Mouse (Mus musculus): Measurements from ENCODE around the gene Nupr1. TPM values are rescaled to one million over a fixed set of nuclear protein-coding genes. Genes with fewer than 3 reads are reported as not detected.
"Not testable (repeated sequence)": the region's sequence is repeated elsewhere in the genome, so short reads cannot be mapped to it uniquely, and the experiment has no call there.

Nupr1 gene
- polyA plus RNA-seq, 1 experiment from 2014 or later = 3.1 TPM

- 68% methylated on average over 3 of the region's 3 CpGs for WGBS
- H3K4me3 ChIP-seq = no peak overlapping the region
Measured at GRCm38 (mm10) chr7:126644345-126644744, 13.7 kb upstream of the Nupr1 start.

DNA sequence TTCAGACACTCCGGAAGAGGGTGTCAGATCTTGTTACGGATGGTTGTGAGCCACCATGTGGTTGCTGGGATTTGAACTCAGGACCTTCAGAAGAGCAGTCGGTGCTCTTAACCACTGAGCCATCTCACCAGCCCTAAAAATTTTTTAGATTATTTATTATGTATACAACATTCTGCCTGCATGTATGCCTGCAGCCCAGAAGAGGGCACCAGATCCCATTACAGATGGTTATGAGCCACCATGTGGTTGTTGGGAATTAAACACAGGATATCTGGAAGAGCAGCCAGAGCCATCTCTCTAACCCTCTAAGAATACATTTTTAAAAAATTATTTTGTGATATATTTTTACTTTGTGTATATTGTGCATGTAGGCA lies 12.6 kb upstream of the Nupr1 start:
- H3K4me3 ChIP-seq = not testable (repeated sequence)
- 67% methylated on average over 3 of the region's 3 CpGs for WGBS

More at GRCm38 (mm10) chr7:126644345-126644744, 13.7 kb upstream of the Nupr1 start:
- H3K27ac ChIP-seq (ENCODE audit: poor library complexity, severe bottlenecking) = no peak overlapping the region
- no peak overlapping the region for H3K9ac ChIP-seq
- ATAC-seq (ENCODE audit: insufficient number of reproducible peaks, low FRiP score) = no peak
- H3K36me3 ChIP-seq = no peaks in the 10 kb centered on the region
- no peaks in the 10 kb centered on the region for H3K9me3 ChIP-seq (replicated peaks)
- 0 out of 2 replicates have a peak, but pooled peaks cover 3% of the 10 kb centered on the region for H3K4me1 ChIP-seq (replicated peaks)
- no peak overlapping the region for H3K4me2 ChIP-seq
- H3K27me3 ChIP-seq (replicated peaks) = 0 out of 2 replicates have a peak, but pooled peaks cover 3% of the 10 kb centered on the region

DNA sequence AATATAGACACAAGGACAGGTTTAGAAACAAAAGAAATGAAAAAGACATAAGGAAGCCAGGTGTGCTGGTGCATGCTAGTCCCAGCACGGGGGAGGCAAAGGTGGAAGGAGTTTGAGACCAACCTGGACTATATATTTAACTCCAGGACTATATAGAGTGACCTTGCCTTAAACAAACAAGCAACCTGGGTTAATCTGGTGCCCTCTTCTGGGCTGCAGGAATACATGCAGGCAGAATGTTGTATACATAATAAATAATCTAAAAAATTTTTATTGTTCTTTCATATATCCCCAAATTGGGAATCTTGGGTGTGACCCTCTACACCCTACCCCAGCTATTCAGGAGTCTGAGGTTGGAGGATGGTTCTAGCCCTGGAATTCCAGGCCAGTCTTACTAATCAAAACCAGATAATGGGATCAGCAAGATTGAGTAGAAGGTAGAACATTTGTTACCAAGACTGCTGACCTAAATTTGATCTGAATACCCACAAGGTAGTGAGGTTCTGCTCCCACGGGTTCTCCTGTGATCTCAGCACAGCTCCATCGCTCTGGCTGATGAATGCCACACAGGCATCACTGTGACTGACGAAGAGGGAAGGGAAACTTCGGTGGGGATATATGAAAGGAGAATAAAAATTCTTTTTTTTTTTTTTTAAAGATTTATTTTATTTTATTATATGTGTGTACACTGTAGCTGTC lies 12.0 kb upstream of the Nupr1 start:
- Histone ChIP-seq H3K4me1 (replicated peaks) (no peaks in the 10 kb centered on the region), H3K4me3 (no peak overlapping the region), H3K9ac (no peak overlapping the region), H3K27me3 (replicated peaks) (0 out of 2 replicates have a peak, but pooled peaks cover 3% of the 10 kb centered on the region), H3K9me3 (replicated peaks) (no peaks in the 10 kb centered on the region), H3K4me2 (no peak overlapping the region), H3K27ac (ENCODE audit: poor library complexity, severe bottlenecking) (no peak overlapping the region), H3K36me3 (no peaks in the 10 kb centered on the region)
- WGBS = 69% methylated on average over 5 of the region's 5 CpGs
- ATAC-seq (ENCODE audit: insufficient number of reproducible peaks, low FRiP score) = no peak

More for the DNA sequence above, 12.6 kb upstream of the Nupr1 start:
- not testable (repeated sequence) for H3K4me1 ChIP-seq (replicated peaks); H3K27ac ChIP-seq (ENCODE audit: poor library complexity, severe bottlenecking); H3K27me3 ChIP-seq (replicated peaks); H3K4me2 ChIP-seq; H3K36me3 ChIP-seq; H3K9ac ChIP-seq; H3K9me3 ChIP-seq (replicated peaks); ATAC-seq (ENCODE audit: insufficient number of reproducible peaks, low FRiP score)

GRCm38 (mm10) chr7:126636733-126637520 lies 6.3 kb upstream of the Nupr1 start:
- H3K4me3 ChIP-seq = no peak overlapping the region
- 0 out of 2 replicates have a peak, but pooled peaks cover 6% of the 10 kb centered on the region for H3K27me3 ChIP-seq (replicated peaks)
- H3K9ac ChIP-seq = no peak overlapping the region
- no peaks in the 10 kb centered on the region for H3K4me1 ChIP-seq (replicated peaks)
- no peak overlapping the region for H3K27ac ChIP-seq (ENCODE audit: poor library complexity, severe bottlenecking)
- H3K9me3 ChIP-seq (replicated peaks) = no peaks in the 10 kb centered on the region
- no peak overlapping the region for H3K4me2 ChIP-seq
- H3K36me3 ChIP-seq = no peaks in the 10 kb centered on the region
- WGBS = 15% methylated on average over 4 of the region's 4 CpGs
- no peak for ATAC-seq (ENCODE audit: insufficient number of reproducible peaks, low FRiP score)

DNA sequence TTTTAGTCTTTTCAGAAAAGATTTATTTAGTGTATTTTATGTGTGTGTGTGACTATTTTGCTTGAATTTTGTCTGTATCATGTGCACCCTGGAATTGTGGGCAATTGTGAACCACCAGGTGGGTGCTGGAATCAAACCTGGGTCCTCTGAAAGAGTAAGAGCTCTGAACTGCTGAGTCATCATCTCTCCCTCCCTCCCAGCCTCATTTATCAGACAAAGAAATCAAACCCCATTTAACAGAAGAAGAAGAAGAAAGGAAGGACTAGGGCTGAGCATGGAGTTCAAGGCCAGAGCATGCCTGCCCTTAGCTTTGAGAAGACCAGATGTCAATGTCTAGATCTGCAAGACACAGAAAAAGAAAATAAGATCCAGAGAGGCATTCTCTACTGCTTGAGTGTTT lies 4.7 kb upstream of the Nupr1 start:
- no peak for ATAC-seq (ENCODE audit: insufficient number of reproducible peaks, low FRiP score)
- Histone ChIP-seq H3K9ac (no peak overlapping the region), H3K9me3 (replicated peaks) (no peaks in the 10 kb centered on the region), H3K36me3 (no peaks in the 10 kb centered on the region), H3K27me3 (replicated peaks) (0 out of 2 replicates have a peak, but pooled peaks cover 6% of the 10 kb centered on the region), H3K4me3 (no peak overlapping the region), H3K4me2 (no peak overlapping the region), H3K4me1 (replicated peaks) (no peaks in the 10 kb centered on the region), H3K27ac (ENCODE audit: poor library complexity, severe bottlenecking) (no peak overlapping the region)

- Histone ChIP-seq H3K4me2 (no peak overlapping the region), H3K9me3 (replicated peaks) (no peaks in the 10 kb centered on the region), H3K9ac (no peak overlapping the region), H3K27ac (ENCODE audit: poor library complexity, severe bottlenecking) (no peak overlapping the region), H3K4me3 (no peak overlapping the region), H3K36me3 (no peaks in the 10 kb centered on the region), H3K27me3 (replicated peaks) (0 out of 2 replicates have a peak, but pooled peaks cover 3% of the 10 kb centered on the region), H3K4me1 (replicated peaks) (0 out of 2 replicates have a peak, but pooled peaks cover 3% of the 10 kb centered on the region)
- no peak for ATAC-seq (ENCODE audit: insufficient number of reproducible peaks, low FRiP score)
- WGBS = 46% methylated on average over 2 of the region's 2 CpGs
Measured at GRCm38 (mm10) chr7:126632478-126632877, 1.8 kb upstream of the Nupr1 start.

DNA sequence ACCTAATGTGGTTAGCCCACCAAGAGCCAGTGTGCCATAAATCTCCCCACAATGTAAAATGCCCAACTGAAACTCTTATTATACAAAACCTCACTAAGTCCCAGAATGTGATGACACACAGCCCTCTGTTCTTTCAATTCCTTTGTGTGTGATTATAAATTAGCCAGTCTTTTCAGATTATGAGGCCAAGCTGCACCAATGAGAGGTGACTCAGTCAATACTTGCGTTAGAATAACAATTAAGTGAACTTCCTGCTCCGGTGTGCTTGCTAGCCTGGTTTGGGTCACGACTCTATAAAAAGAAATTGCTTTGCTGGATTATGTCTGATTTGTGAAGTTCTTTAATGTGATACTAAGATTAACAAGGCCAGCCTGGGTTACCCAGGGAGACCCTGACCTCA lies 746 bp downstream of the Nupr1 start:
- H3K9me3 ChIP-seq (replicated peaks) = no peaks in the 10 kb centered on the region
- no peak overlapping the region for H3K4me3 ChIP-seq
- no peak overlapping the region for H3K9ac ChIP-seq
- 58% methylated on average over 3 of the region's 3 CpGs for WGBS
- no peak overlapping the region for H3K27ac ChIP-seq (ENCODE audit: poor library complexity, severe bottlenecking)
- H3K27me3 ChIP-seq (replicated peaks) = 0 out of 2 replicates have a peak, but pooled peaks cover 3% of the 10 kb centered on the region
- H3K4me2 ChIP-seq = no peak overlapping the region
- H3K36me3 ChIP-seq = no peaks in the 10 kb centered on the region
- ATAC-seq (ENCODE audit: insufficient number of reproducible peaks, low FRiP score) = no peak
- peaks cover 12% of the 10 kb centered on the region for H3K4me1 ChIP-seq (replicated peaks)

DNA sequence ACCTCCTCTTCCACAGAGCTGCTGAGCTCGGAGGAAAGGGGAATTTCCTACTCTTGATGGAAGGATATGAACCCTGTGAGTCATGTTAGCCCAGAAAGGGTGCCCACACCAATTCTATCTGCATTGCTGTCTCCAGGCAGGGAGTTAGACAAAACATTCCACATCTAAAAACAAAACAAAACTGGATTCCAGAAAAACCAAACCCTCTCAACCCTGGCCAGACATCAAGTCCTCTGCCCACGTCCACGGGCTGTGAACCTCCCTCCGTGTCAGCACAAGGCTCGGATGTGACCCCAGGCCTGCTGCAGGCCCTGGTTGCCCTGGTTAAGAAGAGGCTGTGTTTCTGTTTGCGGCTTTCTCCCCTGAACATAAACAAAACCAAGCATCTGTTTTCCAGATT lies 2.5 kb downstream of the Nupr1 start:
- Histone ChIP-seq H3K4me3 (no peak overlapping the region), H3K9ac (0 out of 2 replicates have a peak overlapping the region, but pooled peaks have one; percentile 35), H3K9me3 (replicated peaks) (no peaks in the 10 kb centered on the region), H3K27me3 (replicated peaks) (no peaks in the 10 kb centered on the region), H3K4me2 (no peak overlapping the region), H3K36me3 (no peaks in the 10 kb centered on the region), H3K4me1 (replicated peaks) (peaks cover 12% of the 10 kb centered on the region), H3K27ac (ENCODE audit: poor library complexity, severe bottlenecking) (no peak overlapping the region)
- 0 out of 2 replicates have a peak, but pooled peaks have one; percentile 13 for ATAC-seq (ENCODE audit: insufficient number of reproducible peaks, low FRiP score)
- WGBS = 50% methylated on average over 6 of the region's 6 CpGs

- 70% methylated on average over 3 of the region's 3 CpGs for WGBS
- H3K27ac ChIP-seq (ENCODE audit: poor library complexity, severe bottlenecking) = no peak overlapping the region
- ATAC-seq (ENCODE audit: insufficient number of reproducible peaks, low FRiP score) = 0 out of 2 replicates have a peak, but pooled peaks have one; percentile 2
- H3K27me3 ChIP-seq (replicated peaks) = no peaks in the 10 kb centered on the region
- no peak overlapping the region for H3K9ac ChIP-seq
- no peak overlapping the region for H3K4me2 ChIP-seq
- H3K9me3 ChIP-seq (replicated peaks) = no peaks in the 10 kb centered on the region
- H3K4me1 ChIP-seq (replicated peaks) = peaks cover 12% of the 10 kb centered on the region
- H3K4me3 ChIP-seq = no peak overlapping the region
- H3K36me3 ChIP-seq = no peaks in the 10 kb centered on the region
Measured at GRCm38 (mm10) chr7:126625807-126626600, 4.7 kb downstream of the Nupr1 start.

DNA sequence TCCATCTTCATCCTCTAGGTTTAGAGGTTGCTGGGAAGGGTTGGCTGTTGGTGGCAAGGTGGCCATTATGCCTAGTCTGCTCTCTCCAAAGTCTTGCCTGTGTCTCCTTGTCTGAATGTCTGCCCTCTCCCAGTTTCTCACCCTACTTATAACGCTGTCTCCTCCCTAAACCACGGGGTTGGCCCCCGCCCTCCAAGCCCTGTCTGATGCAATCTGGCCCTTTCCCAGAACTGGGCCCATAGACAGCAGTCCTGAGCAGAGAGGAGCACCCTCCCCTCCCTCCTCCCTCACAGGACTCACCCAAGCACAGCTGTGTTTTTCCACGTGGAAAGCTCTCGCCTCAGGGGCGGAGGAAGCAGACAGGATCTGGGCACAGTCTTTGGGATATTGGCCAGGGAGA lies 5.3 kb downstream of the Nupr1 start:
- Histone ChIP-seq H3K27me3 (replicated peaks) (no peaks in the 10 kb centered on the region), H3K9ac (no peak overlapping the region), H3K4me2 (no peak overlapping the region), H3K36me3 (no peaks in the 10 kb centered on the region), H3K9me3 (replicated peaks) (no peaks in the 10 kb centered on the region), H3K4me1 (replicated peaks) (peaks cover 12% of the 10 kb centered on the region), H3K27ac (ENCODE audit: poor library complexity, severe bottlenecking) (no peak overlapping the region), H3K4me3 (no peak overlapping the region)
- WGBS = 35% methylated on average over 6 of the region's 6 CpGs
- ATAC-seq (ENCODE audit: insufficient number of reproducible peaks, low FRiP score) = peak; percentile 51

- no peak for ATAC-seq (ENCODE audit: insufficient number of reproducible peaks, low FRiP score)
- no peak overlapping the region for H3K9ac ChIP-seq
- H3K4me2 ChIP-seq = no peak overlapping the region
- no peaks in the 10 kb centered on the region for H3K9me3 ChIP-seq (replicated peaks)
- no peaks in the 10 kb centered on the region for H3K36me3 ChIP-seq
- no peaks in the 10 kb centered on the region for H3K27me3 ChIP-seq (replicated peaks)
- no peak overlapping the region for H3K27ac ChIP-seq (ENCODE audit: poor library complexity, severe bottlenecking)
- H3K4me3 ChIP-seq = no peak overlapping the region
- 58% methylated on average over 16 of the region's 16 CpGs for WGBS
- peaks cover 12% of the 10 kb centered on the region for H3K4me1 ChIP-seq (replicated peaks)
Measured at GRCm38 (mm10) chr7:126624774-126625173, 5.9 kb downstream of the Nupr1 start.
